Mouse (Mus musculus) adrenal gland, adult 8-10 months (tissue): ENCODE data around the gene Slc36a4. TPM values are rescaled to one million over a fixed set of nuclear protein-coding genes. Genes with fewer than 3 reads are reported as not detected.

Source experiments
- DNase-seq: peaks from one replicate; pipeline ENCODE4 v3.0.0; 2022
- total RNA-seq, 4 experiments: library from RNA; stranded (reverse); gene quantifications; 2 replicates each; pipeline ENCODE4 v1.2.4; 2022

Slc36a4 gene
- 10 to 100 TPM; 36.6 to 42.7 (median 37.0) TPM for total RNA-seq

DNA sequence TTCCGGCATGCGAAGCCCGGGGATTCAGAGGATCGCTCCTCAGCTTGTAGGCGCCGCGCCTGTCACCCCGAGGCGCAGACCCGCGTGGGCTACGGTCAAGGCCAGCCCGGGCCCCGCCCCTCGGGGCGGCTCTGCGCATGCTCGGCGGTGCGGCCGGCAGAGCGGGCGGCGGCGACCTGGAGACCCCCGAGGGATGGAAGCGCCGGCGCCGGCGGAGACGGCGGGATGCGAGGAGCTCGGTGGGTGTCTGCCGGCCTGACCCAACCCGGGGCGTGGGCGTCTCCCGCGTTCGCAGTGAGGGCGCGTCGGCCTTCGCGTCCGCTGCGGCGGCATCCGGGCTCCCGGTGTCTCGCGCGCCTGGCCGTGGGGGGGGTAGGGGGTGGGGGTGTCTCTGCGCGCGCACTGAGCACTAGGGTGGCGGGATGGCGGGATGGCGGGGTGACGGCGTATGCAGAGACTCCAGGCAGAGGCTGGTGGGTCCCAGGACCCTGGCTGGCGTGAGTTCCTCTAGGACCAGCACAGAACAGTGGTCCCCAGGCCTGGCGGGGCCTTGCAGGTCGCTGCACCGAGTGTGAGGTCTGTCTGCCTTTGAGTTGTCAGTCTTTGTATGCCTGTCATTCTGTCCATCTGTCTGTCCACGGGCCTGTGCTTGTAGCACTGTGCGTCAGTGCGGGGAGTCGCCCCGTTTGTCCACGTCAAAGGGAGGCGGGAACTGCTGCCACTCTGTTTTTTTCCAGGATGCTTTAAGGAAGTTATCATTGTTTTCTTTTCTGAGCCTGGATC lies at the start of gene Slc36a4:
Gene Slc36a4, plus strand, starts transcription at position 140 of the 783 bp plus-strand sequence.
- DNase-seq = peak; percentile 81

DNA sequence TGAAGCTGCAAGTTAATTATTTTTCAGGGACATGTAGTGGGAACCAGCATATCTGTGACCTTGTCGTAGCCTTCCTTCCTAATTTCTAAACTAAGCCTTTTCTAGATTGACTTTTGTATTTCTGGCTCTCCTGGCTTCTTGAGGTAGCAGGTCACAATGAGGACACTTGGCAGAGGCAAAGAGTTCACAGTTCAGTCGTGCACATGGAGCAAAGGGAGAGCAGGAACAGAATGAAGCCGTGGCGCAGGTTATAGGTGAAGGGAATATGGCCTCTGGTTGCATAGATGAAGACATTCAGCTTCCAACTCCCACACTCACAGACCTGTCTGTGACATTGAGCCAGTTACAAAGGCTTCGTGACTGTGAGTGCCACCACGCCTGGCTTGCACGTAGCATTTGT lies 44.9 kb upstream of the Slc36a4 start:
- no peak for DNase-seq

GRCm38 (mm10) chr9:15669452-15669851 lies 40.1 kb upstream of the Slc36a4 start:
- no peak for DNase-seq

- no peak for DNase-seq
Measured at GRCm38 (mm10) chr9:15670002-15670527, 39.5 kb upstream of the Slc36a4 start.

GRCm38 (mm10) chr9:15672251-15672650 lies 37.3 kb upstream of the Slc36a4 start:
- no peak for DNase-seq

DNA sequence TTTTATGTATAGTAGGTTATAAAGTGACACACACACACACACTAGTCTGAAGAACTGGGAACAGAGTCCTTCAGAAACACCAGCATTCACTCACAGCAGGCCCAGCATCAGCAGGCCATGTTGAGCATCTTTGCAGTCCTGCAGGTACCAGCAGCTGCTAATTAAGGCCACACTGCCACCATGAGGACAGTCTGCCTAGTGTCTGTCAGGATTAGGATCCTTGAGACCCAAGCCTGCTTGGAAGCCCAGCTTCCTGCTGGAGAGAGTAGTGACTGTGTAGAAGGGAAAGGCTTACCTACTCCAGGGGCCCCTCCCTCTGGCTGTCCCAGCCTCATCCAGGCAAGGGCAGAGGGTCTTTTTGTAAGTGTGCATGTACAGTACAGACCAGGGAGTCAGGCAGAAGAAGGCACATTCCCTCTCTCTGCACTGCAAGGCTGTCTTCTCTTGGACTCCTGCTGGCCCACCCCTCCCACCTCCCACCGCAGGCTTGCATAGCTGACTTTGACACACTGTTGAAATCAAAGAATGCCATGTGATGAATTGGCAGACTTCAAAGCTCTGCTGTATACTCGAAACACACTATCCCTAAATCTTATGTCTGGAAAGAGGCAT lies 27.6 kb upstream of the Slc36a4 start:
- peak; percentile 74 for DNase-seq

DNA sequence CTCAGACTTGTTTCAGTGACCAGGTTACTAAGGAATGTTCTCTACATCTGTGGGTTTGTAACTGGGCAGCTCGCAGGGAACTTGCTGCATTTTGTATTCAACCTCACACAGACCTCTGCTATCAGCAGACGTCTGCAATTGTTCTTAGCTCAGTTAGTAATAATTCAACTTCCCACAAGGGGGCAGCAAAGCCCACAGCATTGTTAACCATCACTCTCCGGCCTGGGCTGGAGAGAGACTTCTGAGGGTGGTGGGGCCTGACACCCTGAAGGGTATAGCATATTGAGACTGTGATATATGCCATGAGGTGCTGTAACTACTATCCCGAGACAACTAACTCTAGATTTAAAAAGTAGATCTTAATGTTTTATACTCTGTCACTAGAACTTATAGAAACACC lies 24.3 kb upstream of the Slc36a4 start:
- DNase-seq = peak; percentile 19

DNA sequence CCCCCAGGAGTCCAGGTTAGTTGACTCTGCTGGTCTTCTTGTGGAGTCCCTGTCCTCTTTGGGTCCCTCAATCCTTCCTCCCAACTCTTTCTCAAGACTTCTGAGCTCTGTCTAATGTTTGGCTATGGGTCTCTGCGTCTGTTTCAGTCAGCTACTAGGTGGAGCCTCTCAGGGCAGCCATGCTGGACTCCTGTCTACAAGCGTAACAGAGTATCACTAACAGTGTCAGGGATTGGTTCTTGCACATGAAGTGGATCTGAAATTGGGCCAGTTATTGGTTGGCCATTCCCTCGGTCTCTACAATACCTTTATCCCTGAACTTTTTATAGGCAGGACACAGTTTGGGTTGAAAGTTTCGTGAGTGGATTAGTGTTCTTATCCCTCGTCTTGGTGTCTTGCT lies 22.2 kb upstream of the Slc36a4 start:
- no peak for DNase-seq

- DNase-seq = no peak
Measured at GRCm38 (mm10) chr9:15693847-15694246, 15.7 kb upstream of the Slc36a4 start.

DNA sequence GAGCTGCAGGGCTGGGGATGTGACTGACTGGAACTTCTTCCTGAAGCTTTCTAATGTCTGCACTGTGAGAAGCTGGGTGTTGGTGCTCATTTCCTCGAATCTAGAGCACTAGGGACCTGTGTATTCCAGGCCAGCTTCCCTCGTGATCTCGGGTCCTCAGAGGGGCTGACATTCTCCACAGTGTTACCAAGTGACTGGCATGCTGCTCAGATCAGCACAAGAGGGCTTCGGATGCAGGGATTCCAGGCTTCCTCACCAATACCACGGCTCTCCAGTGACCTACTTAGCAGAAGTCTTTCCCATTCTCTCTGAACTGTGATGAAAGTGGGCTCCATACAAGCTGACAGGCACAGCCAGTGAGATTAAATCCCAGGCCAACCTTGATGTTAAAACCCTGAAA lies 14.5 kb upstream of the Slc36a4 start:
- no peak for DNase-seq

- no peak for DNase-seq
Measured at GRCm38 (mm10) chr9:15705706-15706105, 3.8 kb upstream of the Slc36a4 start.

DNA sequence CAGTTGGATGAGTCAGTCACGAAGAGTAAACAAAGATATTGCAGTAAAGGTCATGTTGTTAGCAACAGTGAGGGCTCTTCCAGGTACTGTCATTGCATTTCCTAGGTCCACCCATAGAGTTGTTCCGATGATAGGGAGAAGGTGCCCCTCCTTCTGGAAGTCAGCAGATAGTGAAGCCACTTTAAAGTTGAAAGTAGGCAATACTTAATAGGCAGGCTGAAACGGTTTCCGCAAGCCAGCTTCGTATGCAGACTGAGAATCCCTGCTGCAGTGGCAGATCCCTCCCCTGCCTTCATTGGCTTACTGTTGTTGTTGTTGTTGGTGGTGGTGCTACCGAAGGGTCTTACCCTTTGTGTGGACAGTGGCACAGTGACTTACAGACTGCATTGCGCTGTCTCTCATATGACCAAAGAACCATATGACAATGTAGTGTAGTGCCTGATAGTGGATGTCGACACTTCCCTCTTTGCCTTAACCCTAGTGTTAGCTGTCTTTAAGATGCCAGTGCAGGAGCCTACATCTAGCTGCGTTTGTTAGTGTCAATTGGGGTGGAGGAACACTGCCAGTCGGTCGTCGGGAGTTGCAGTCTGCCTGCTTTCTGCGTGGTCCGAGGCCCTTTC lies 449 bp upstream of the Slc36a4 start:
- no peak for DNase-seq

- no peak for DNase-seq
Measured at GRCm38 (mm10) chr9:15710821-15711565, 1.5 kb downstream of the Slc36a4 start.

DNA sequence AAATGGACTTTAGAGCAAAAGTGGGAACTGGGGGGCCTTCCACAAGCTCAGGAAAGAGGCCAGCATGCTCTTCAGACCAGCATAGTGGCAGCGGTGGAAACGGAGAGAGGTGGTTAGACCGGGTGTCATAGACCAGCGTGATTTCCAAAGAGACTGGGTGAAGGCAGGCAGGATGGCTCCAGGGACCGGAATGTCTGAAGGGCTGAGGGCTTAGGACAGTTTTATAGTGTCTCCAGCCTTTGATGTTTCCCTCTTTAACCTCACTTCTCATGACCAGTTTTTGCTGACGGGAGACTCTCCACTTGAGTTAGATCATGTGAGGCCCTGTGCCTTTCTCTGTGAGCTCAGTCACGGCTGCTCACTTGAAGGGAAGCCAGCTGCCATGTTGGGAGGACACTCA lies 2.1 kb downstream of the Slc36a4 start:
- no peak for DNase-seq

DNA sequence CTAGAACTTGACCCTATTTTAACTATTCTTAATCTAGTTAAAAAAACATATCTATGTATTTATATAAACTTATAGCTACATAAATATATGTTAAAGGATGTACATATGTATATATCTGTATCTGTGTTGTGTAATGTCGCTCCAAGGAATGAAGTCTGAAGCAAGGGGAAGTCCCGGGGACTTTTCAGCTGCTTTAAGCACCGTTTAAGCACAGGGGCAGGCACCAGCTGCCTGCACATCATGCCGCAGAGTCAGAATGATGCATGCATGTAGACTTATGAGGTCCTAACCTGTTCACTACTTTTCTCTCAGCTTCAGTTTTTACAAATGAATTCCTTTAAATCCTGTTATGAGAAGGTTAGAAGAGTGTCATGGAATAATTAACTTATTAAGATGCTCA lies 5.3 kb downstream of the Slc36a4 start:
- DNase-seq = no peak

- DNase-seq = no peak
Measured at GRCm38 (mm10) chr9:15715193-15715989, 5.9 kb downstream of the Slc36a4 start.

GRCm38 (mm10) chr9:15717363-15717762 lies 7.8 kb downstream of the Slc36a4 start:
- DNase-seq = no peak

DNA sequence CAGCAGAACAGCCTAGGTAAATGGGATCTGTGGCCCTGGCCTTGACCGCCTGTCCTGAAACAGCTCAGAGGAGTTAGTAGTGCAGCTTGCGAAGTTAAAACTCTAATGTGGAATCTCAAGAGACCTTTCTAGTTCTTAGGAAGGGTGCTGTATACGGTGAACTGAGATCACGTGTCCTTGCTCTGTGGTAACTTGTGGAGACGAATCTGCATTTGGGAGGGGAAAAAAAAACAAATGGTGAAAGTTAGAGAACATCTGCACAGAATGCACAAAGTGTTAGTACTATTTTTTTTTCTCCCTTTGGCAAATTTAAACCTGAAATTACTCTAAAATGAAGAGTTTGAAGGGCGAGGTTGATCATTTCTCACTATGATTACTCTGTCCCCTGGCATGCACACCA lies 8.8 kb downstream of the Slc36a4 start:
- no peak for DNase-seq

GRCm38 (mm10) chr9:15719594-15719993 lies 10.1 kb downstream of the Slc36a4 start:
- DNase-seq = no peak

DNA sequence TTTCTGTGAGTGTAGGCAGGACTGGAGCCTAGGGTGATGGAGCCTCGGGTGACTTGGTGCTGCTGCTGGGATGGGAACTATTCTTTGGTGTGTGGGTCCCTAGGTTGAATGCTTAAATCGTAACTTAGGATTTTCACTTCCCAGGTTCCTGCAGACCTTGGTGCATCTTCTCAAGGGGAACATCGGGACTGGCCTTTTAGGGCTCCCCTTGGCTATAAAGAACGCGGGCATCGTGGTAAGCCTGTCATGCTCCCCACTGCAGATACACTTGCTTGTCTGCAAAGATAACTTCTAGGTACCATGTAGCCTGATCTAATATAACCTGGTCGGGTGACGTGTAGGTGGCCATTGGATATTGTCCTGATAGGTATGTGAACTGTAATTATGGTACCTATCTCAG lies 11.0 kb downstream of the Slc36a4 start:
- no peak for DNase-seq

GRCm38 (mm10) chr9:15721226-15721833 lies 11.8 kb downstream of the Slc36a4 start:
- no peak for DNase-seq
